Mouse (Mus musculus) lung, adult 2 months (tissue): ENCODE measurements around the gene Fhdc1.

ENCODE experiments used
- CTCF ChIP-seq: fragments of 200-500 bp; IDR thresholded peaks from 2 replicates; pipeline ENCODE4 v1.5.1; 2011; ENCODE audit warnings: mild to moderate bottlenecking, low read length, control low read depth; ENCODE audit not compliant: insufficient read depth
- POLR2A ChIP-seq: fragments of 200-500 bp; IDR thresholded peaks from 2 replicates; pipeline ENCODE4 v1.6.1; 2011; ENCODE audit warnings: low read depth, mild to moderate bottlenecking, control low read depth, low read length, borderline replicate concordance; ENCODE audit errors: extremely low read depth

DNA sequence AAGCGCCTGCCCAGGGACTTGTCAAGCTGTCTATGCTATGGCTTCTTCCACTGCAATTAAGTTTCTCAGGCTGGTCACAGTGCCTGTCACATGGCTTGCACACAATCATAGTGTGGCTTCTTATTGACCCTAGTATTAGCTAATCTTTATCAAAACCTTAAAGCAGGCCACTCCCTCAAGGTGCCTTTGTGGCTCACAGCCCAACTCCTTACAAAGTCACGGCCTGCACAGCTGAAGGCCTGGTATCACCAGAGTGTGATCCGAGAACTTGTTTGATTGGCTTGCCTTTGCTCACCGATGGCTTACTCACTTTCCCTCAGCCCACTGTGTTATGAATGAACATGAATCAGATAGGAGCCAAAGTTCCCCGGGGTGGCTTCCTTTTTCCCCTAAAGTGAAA, 52.5 kb downstream of the Fhdc1 start:
- TF ChIP-seq POLR2A (no peak), CTCF (no peak)
